ENCODE assay signal across 33 mouse cellular contexts in genomic region chr8:126274866-126275360, GRCm38 (mm10). TPM values are rescaled to one million over a fixed set of nuclear protein-coding genes. Genes with fewer than 3 reads are reported as not detected.
A peak's percentile ranks its signal among the peaks of the same experiment; 100 is the strongest.
DNase-seq lines count a peak whose midpoint lies in the region; ATAC-seq and TF ChIP-seq lines count a peak whose summit lies in the region.
"Had no signal": no experiment of that assay in that cellular context is flagged by ENCODE, and none has a peak within 500 bp of the region (broad histone marks: within the 10 kb centered on the region; RNA-seq: fewer than 3 reads in every experiment).

No protein-coding gene starts in this region.

- H3K4me3 ChIP-seq in midbrain, postnatal 0 days (ENCODE audit: low read depth, low read length) = no peak overlapping the region
- H3K4me3 ChIP-seq: embryonic facial prominence, embryonic 12.5 days; hindbrain, embryonic 10.5 days; hindbrain, embryonic 15.5 days; layer of hippocampus, adult 2 months; limb, embryonic 13.5 days; lung, embryonic 15.5 days; myocyte; neural tube, embryonic 12.5 days had no signal

- H3K4me2 ChIP-seq in midbrain, postnatal 0 days (ENCODE audit: low read depth, low read length, poor library complexity, severe bottlenecking) = no peak overlapping the region
- H3K4me2 ChIP-seq: embryonic facial prominence, embryonic 12.5 days; hindbrain, embryonic 15.5 days; limb, embryonic 13.5 days; liver, embryonic 11.5 days; lung, embryonic 15.5 days; midbrain, embryonic 11.5 days; neural tube, embryonic 12.5 days had no signal

- no peak for DNase-seq in cerebellum, adult 8-10 months
- DNase-seq in Muller cell, postnatal 12 days (ENCODE audit: inconsistent ontology term) = peak; percentile 47
- peak; percentile 82 for DNase-seq in adrenal gland, postnatal 14 days
- peak; percentile 65 to 70 for DNase-seq in cerebellum, postnatal 25 days
- DNase-seq in spleen, postnatal 4 days (ENCODE audit: low spot score in 2 of 2) = no peak
- DNase-seq in midbrain, postnatal 0 days (ENCODE audit: low spot score) = no peak
- DNase-seq: embryo, embryonic 11 days; gastrocnemius, postnatal 14 days; heart, postnatal 14 days; kidney, adult 11 months; kidney, postnatal 36 days; lung, postnatal 36 days; thymus, postnatal 14 days had no signal

- no peak overlapping the region for H3K9ac ChIP-seq in midbrain, postnatal 0 days (replicated peaks; ENCODE audit: low read length, poor library complexity, severe bottlenecking)
- H3K9ac ChIP-seq: embryonic facial prominence, embryonic 12.5 days; hindbrain, embryonic 15.5 days; limb, embryonic 13.5 days; lung, embryonic 15.5 days; neural tube, embryonic 12.5 days had no signal

- ATAC-seq in cerebellum, adult (ENCODE audit: insufficient number of reproducible peaks, low FRiP score, low TSS enrichment) = 0 out of 2 replicates have a peak, but pooled peaks have one; percentile 26
- no peak for ATAC-seq in midbrain, postnatal 0 days (ENCODE audit: low FRiP score)
- ATAC-seq: forebrain, embryonic 14.5 days; inflammation-experienced regulatory T-cells, adult 6 months; midbrain, embryonic 16.5 days; Patski had no signal

- H3K4me1 ChIP-seq in midbrain, postnatal 0 days (ENCODE audit: insufficient read depth, low read length) = no peaks in the 10 kb centered on the region
- H3K4me1 ChIP-seq: embryonic facial prominence, embryonic 12.5 days; hindbrain, embryonic 10.5 days; hindbrain, embryonic 15.5 days; limb, embryonic 13.5 days; lung, embryonic 15.5 days; neural tube, embryonic 12.5 days had no signal

- no peaks in the 10 kb centered on the region for H3K9me3 ChIP-seq in midbrain, postnatal 0 days (ENCODE audit: low read length)
- H3K9me3 ChIP-seq: embryonic facial prominence, embryonic 12.5 days; hindbrain, embryonic 10.5 days; hindbrain, embryonic 15.5 days; limb, embryonic 13.5 days; lung, embryonic 15.5 days; neural tube, embryonic 12.5 days had no signal

- WGBS in midbrain, postnatal 0 days = 69% methylated on average over 4 of the region's 4 CpGs

- H3K27me3 ChIP-seq in midbrain, postnatal 0 days (ENCODE audit: insufficient read depth, low read length) = no peaks in the 10 kb centered on the region
- H3K27me3 ChIP-seq: embryonic facial prominence, embryonic 12.5 days; hindbrain, embryonic 15.5 days; lung, embryonic 15.5 days; neural tube, embryonic 12.5 days had no signal

- H3K36me3 ChIP-seq in midbrain, postnatal 0 days (ENCODE audit: insufficient read depth, low read length) = no peaks in the 10 kb centered on the region
- H3K36me3 ChIP-seq: embryonic facial prominence, embryonic 12.5 days; G1E; hindbrain, embryonic 10.5 days; hindbrain, embryonic 15.5 days; limb, embryonic 13.5 days; lung, embryonic 15.5 days; neural tube, embryonic 12.5 days had no signal

- TF ChIP-seq CTCF in midbrain, postnatal 0 days (IDR thresholded peaks at IDR 0.05) = no peak

- H3K27ac ChIP-seq in midbrain, postnatal 0 days (ENCODE audit: low read depth, low read length) = no peak overlapping the region
- H3K27ac ChIP-seq: embryonic facial prominence, embryonic 12.5 days; hindbrain, embryonic 10.5 days; hindbrain, embryonic 15.5 days; layer of hippocampus, adult 2 months; limb, embryonic 13.5 days; lung, embryonic 15.5 days; neural tube, embryonic 12.5 days had no signal

RNA-seq across cellular contexts. Expression of gene Slc35f3, which starts 23.4 kb away (rescaled TPM):
- 1.2 and 1.3 TPM in 2 replicates for total RNA-seq in adrenal gland, postnatal 14 days (2021)
- total RNA-seq in midbrain, postnatal 0 days (2014; rRNA removed) = 2.1 and 3.7 TPM in 2 replicates
- 3.9 and 4.6 TPM in 2 replicates for polyA plus RNA-seq in midbrain, postnatal 0 days (2015; fragmentation: Nextera tagmentation; extraction: Ambion mirVana)
- total RNA-seq: G1E; granulocyte monocyte progenitor cell, adult 5-6 weeks; heart, postnatal 14 days; megakaryocyte, adult 5-6 weeks had no signal
- polyA plus RNA-seq: G1E; heart, embryonic 14.5 days; inflammation-experienced regulatory T-cells, adult 6 months; liver, embryonic 16.5 days; midbrain, embryonic 11.5 days had no signal

Comparison
In these comparisons a context has a peak if more than half of its experiments do, and no peak if none do; other contexts are left out.
1. DNase-seq: peak in Muller cell, postnatal 12 days (single experiment), adrenal gland, postnatal 14 days (single experiment) and cerebellum, postnatal 25 days (2 of 2); none in cerebellum, adult 8-10 months (single experiment), spleen, postnatal 4 days (0 of 2) and midbrain, postnatal 0 days (single experiment).